Mouse (Mus musculus) urinary bladder, postnatal 10 days (tissue): ENCODE results near the gene Slf2.

Source experiments
- DNase-seq: peaks from one replicate; pipeline ENCODE4 v3.0.0; 2022; ENCODE audit warnings: low spot score

Gene Slf2

DNA sequence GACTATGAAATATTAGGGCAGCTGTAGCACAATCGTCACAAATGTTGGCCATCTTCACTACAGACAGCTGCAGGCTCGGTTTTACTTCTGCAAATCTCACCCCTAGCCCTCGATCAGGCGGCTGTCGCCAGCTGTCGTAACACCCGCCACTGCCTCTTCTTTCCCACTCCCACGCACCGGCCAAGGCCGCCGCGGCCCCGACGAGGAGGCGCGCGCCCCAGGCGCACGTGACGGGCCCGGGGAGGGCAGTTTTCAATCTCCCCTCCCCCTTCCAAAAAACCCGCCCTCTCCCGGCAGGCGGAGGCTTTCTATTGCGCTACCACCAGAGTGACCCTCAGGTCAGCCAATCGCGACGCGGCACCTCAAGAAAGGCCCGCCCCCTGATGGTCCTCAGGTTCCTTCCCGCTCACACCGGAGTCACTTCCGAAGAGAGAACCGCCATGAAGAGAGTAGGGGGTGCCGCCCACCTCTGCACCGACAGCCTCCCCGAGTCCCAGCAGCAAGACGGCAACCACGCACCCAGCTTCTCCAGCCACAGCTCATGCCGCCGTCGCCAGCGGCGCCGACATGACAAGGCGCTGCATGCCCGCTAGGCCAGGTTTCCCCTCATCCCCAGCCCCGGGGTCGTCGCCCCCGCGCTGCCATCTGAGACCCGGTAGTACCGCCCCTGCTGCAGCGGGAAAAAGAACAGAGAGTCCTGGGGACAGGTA, at the start of gene Slf2:
Gene Slf2, plus strand, starts transcription at position 408 of the 710 bp plus-strand sequence.
- peak; percentile 98 for DNase-seq

DNA sequence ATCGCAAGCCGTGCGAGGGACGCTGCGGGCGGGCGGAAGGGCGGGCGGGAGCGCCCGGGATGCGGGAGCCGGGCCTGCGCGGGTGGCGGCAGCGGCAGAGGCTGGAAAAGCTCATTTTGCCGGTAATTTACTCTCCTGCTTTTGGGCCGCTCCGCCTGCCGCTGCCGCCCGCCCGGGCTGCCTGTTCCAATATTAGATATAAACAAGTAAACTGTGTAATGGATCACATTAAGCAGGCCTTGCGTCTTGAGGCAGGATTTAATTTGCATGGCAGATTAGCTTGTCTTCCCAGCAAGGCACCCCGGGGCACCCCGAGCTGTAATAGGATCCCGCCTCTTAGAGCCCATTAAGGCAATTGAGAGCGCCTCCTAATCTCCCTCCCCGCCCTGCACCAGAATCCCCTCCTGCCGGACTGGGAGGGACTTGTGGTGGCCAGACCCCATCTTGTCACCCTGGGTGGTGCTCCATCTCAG, 48.4 kb upstream of the Slf2 start:
- DNase-seq, result no peak

DNA sequence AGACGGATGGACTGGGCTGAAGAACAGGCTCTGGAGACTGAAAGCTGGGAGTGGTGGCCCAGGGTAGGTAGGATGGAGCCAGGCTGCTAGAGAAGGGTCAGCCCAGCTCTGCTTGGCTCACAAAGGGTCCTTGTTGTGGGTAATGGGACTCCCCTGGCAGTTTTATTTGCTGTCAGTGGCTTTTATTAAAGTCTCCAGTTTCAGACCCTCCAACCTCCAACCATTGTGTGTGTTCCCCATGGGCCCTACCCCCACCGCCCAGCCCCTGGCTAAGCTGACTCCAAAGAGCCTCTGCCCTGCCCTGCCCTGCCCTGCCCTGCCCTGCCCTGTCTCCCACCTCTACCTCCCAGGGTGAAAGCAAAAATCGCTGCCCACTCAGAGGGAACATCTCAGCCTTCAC, 46.6 kb upstream of the Slf2 start:
- no peak for DNase-seq

DNA sequence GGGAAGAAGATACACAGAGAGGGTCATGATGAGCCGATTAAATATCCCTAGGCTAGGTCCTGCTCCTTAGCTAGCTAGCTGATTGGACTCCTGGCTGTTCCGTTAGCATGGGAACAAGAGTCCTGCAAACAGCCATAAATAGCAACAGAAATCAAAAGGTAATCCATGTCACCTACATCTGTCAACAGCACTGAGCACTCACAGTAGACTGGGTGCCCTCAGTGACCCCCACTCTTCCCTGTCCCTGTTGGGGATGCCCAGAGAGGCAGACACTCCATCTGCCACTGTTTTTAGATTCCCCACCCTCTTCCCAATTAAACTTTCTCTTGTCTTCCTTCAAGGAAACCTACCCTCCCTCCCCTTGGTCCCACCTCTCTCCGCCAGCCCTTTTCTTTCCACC, 44.5 kb upstream of the Slf2 start:
- DNase-seq, result no peak

DNA sequence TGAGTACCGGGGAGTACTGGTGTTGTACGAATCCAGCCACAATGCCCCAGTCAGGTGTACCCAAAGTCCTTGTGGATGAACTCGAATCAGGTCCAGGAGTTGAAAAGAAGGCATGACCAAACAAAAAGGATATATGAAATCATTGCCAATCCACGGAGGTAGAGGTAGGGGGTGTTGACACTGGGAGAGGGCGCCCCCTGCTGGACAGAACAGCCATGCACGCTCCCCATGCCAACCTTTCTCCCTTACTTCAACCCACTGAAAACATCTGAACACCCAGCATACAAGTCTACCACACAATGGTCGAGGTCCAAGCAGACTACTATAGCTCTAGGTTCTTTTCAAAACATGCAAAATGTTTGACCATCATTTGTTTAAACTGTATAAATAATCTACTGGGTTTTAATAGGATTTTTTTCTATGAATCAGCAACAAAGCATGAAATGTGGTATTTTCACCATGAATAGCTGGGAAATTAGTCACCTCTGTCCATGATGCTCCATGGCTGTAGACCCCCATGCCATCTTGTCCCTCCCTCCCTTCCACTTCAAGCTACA, 43.2 kb upstream of the Slf2 start:
- DNase-seq, result no peak

DNA sequence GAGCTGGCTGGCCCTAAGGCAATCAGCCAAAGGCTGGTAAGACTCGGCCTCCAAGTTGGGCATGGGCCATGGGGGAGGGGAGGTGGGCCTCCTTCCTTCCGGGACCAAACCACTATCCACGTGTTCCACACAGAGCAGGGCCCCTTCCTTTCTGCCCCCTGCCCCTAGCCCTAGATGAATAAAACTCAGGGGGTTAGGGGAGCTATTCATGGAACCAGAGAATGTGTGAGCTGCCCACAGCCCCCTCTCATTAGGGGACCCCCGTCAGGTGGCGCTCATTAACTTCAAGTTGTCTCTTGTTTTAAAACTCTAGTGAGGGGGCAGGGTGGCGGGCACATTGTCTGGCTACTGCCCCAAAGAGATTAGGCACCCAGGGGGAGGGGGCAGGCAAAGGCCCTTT, 41.4 kb upstream of the Slf2 start:
- no peak for DNase-seq

DNA sequence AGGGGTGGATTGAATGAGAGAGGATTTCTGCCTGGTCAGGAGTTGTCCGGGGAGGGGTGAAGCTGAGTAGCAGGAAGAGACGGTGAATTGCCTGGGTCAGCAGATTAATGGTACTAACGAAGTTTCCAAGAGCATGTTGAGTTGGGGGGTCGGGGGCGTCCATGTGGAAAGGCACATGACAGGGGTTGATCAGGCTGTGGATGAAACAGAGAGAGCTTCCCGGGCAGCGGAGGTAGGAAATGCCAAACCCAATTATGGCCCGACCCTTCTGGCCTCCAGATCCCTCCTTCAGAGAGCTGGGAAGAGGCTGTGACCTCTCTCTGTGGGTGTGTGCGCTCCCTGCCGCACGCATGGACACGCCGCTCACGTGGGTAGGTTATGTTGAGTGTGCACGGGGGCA, 39.5 kb upstream of the Slf2 start:
- DNase-seq, result no peak

DNA sequence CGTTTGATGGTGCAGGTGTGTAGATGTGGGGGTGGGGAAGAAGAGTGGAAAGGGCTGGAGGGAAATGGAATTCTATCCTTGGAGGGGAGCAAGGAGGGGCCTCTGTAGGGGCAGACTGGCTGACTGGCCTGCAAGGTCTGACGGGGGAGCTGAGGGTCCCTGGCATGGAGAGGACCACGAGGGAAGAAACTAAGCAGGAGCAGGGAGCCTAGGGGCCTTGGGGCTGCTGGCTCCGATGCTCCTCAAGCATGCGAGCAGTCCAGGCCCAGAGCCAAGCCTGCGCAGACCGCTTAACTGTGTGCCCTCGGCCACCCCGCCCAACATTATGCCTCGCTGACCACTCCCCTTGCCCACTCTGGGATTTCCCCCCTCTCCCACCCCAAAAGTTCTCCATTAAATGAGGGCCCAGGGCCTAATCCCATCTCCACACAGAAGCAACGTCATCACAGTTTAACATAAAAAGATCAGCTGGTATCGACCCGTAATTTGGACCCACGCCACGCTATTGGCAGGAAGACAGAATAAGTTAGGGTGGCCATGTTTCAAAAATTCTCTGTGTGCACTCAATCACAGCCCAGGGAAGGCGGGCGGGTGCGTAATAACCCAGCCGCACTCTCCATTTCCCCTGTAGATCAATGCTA, 37.6 kb upstream of the Slf2 start:
- no peak for DNase-seq

DNA sequence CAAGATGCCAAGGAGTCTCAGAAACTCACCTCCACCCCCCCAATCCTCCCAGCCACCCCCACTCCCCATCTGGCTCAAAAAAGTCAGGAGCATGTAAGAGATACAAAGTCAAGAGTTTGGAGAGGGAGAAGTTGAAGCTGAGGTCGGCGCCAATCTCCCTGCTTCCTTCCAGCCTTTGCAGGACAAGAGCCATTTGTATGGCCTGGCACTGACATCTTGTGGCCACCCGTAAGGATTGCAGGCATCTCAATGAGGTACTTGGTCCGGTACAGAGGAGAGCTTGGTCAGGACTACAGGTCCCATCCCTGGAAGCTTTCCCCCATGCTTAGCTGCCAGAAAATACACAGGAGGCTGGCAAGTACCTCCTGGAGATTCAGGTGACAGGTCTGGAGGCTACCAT, 35.7 kb upstream of the Slf2 start:
- no peak for DNase-seq

DNA sequence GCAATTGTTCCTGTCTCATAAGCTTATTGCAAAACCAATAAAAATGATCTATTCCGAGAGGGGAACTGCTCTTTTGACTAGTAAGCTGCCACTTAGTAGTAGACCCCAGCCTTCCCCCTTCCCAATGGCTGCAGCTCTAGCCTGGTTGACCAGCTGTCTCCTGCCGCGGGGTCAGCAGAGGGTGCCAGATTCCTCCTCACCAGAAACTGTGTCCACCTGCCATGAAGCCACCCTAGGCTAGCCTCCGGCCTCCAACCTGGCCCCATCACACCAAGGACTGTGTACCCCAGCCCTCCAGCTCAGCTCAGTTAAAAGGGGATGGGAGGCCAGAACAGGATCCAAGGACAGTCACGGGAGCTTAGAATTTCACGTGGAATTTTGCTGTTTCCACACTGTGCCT, 34.5 kb upstream of the Slf2 start:
- DNase-seq, result no peak

DNA sequence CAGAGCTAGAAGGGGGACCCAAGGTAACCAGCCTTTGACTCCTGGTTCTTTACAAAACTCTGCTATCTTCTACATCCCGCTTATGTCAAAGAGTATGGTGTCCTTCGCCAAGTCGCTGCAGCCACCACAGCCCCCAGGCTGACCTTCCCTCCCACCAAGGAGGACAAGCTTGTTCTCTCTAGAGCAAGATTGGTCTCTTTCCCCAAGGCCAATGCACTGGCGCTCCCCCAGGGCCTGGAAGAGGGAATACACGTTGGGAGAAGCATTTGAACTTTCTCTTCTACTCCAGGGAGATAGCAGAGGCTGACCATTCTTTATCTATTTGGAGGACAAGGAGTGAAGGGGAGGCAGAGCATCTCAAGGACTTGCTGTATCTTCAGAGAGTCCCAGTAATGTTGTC, 33.4 kb upstream of the Slf2 start:
- DNase-seq, result no peak

DNA sequence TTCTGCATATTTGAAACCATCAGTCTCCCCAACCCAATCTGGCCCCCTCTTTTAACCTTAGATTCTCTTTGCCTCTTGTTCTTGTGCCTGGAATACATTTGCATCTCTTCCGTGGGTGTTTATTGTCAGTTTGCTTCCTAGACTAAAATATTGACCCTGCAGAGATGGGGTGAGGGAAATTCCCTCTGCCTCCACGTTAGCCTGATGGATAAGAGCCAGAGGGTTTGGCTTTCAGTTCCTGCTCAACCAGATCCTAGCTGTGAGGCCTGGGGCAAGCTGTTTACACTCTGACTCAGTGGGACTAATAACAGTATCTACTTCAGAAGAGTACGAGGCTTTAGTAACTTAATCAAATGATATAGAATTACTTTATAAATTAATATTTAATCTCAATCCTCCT, 32.3 kb upstream of the Slf2 start:
- DNase-seq, result no peak

DNA sequence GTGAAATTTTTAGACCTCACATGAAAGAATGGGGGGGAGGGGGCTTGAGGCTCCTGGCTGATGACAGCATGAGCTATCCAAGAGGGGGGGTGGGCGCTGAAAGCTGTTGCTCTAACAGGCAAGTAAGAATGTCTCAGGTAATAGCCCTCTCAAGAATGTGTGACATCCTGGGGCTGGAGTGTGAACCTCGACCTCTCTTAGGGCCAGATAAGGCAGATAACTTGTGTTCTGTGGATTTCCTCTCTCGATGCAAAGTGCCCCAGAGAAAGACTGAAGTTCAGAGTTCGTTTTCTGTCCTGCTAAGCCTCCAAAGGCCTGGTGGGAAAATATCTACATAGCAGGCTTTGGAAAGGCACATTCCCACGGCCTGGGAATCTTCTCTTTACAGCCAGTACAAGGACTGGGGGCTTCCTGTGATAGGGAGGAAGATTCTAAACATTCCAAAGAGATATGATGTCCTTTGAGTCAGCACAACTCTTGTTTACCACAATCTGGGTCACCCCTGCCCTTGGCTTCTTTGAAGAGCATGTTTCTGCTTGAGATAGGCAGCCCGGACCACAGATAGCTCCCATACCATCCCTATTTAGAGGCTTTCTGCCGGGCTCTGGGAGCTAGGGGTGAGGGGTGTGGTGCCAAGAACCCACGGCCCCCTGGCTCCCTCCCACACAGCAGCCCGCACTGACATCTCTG, 31.7 kb upstream of the Slf2 start:
- DNase-seq, result no peak

DNA sequence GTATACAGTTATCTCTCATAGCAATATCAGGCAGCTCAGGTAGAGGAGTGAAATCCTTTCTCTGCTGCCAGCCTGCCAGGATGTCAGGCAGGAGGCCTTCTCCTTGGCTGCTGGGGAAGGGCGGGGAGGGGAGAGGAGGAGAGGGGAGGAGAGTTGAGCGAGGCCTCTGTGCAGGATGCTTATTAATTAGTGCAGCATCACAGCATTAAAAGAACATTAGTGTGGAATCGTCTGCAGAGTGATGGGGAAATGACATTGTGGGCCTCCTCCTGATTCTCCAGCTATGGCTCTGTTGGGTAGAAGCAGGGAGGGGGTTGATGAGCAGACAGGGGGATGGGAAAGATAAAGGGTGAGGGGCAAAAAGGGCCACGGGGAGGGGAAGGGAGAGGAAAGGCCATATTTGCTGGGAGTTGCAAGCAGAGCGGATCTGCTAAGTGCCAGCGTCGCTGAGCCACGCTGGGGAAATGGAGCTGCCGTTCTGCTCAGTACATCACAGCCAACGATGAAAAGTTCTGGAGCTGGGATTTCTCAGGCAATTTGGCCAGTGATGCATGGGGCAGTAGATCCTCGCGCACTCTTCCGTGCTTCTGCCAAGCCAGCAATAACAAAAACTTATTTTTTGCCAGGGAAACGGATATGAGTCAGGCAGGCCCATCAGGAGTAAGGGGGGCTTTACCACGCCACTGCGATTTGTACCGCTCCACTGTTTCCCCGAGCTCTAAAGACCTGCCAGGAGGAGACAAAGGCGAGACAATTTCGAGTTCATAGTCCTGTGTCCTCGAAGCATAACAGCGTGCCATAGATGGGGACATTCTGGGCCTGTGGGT, 30.8 kb upstream of the Slf2 start:
- no peak for DNase-seq

DNA sequence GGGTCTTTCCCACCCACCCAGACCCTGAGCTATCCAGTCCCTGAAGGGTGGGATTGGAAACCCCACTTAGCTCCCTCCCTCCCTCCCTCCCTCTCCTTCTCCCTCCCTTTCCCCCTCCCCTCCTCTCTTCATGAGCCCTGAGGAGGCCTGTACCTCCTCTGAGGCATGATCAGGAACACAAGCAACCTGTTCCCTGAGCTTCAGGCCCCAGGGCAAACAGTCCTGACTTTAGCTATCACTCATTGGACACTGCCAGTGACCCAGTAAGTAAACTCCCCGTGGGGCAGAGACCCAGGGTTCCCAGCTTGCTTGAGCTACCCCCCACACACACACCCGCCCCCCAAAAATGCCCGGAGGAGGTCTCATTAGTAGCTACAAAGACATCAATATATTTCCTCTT, 29.9 kb upstream of the Slf2 start:
- no peak for DNase-seq

DNA sequence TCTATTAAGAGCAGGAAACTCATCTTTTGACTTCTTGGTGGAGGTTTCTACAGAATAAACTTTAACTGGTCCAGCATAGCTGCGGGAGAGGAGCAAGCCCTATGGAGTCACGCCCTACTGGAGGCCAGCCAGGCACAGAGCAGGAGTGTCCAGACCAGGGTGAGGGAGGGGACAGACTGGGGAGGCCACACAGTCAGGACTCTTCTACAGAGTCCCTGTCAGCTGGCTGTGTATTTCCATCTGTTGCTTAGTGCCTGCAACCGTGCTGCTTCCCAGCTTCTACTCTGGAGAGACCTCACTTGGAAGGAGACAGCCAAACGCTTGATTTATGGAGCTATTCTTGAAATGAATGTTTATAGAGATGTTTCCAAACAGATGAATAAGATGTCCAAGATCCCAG, 28.6 kb upstream of the Slf2 start:
- DNase-seq, result no peak

DNA sequence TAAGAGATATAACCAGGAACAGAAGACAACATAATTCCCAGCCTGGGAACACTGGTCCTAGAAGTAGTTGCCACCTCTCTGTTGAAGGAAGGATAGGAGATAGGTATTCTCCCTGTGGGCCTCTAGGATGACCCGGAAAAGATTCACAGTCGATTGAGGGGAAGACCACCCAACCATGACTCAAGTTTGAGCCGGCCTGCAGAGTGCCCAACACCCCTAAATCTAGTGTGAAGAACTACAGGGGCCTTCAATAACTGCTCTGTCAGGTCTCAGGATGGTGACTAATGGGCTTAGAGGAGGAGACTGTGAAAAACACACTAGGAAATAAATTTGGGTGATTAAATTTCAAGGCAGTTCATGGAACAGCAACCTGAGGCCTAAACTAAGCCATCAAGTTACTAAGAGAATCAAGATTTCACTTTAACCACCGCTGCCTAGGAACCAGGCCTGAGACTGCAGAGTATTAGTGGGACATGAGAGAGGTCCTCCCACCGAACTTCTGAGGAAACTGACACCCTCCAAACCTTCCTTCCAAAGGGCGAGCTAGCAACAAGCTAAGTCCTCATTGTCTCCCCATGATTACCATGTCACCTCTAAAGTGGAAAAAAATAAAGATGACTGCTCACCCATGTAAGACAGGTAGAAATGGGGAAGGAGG, 27.5 kb upstream of the Slf2 start:
- DNase-seq, result no peak

DNA sequence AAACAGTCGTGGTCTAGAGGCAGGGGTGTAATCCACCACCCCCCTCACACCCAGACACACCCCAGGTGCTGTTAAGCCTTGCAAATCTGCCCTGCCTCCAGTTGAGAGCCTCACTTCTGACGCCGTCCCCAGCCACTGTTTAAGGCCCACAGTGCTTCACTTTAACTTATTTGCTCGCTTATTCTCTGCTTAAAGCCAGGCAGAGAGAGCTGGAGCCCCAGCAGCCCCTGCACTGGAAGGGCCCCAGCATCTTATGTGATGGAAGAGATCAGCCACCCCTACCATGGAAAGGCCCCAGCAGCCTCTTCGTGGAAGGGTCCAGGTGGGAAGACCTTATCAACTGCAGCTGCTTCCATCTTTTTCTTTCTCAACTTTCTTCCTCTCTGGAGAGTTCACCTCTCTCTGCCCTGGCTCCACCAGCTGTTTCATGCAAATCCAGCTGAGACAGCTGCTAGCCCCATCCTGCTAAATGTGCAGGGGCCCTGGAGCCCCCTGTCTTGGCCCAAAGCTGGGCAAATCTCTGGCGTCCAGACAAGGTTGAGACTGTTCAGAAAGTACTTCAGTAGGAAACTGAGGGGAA, 26.7 kb upstream of the Slf2 start:
- no peak for DNase-seq

DNA sequence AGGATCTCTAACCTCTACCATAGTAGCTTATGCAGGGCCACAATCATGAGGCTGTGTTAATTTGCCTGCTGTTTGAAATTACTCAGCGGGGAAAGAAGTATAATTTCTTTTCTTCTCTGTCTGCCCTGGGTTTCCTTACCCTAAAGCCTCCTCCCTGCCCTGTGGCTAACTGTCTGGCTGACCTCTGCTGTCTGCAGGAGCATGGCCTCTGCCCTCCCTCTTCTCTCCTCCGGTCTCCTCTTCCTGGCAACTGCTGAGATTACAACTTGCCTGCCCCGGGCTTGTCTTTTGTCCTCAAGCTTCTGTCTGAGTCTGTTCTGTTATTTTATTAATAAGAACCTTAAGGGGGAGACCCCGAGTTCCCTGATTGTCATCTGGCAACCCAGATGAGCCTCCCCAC, 25.6 kb upstream of the Slf2 start:
- no peak for DNase-seq

DNA sequence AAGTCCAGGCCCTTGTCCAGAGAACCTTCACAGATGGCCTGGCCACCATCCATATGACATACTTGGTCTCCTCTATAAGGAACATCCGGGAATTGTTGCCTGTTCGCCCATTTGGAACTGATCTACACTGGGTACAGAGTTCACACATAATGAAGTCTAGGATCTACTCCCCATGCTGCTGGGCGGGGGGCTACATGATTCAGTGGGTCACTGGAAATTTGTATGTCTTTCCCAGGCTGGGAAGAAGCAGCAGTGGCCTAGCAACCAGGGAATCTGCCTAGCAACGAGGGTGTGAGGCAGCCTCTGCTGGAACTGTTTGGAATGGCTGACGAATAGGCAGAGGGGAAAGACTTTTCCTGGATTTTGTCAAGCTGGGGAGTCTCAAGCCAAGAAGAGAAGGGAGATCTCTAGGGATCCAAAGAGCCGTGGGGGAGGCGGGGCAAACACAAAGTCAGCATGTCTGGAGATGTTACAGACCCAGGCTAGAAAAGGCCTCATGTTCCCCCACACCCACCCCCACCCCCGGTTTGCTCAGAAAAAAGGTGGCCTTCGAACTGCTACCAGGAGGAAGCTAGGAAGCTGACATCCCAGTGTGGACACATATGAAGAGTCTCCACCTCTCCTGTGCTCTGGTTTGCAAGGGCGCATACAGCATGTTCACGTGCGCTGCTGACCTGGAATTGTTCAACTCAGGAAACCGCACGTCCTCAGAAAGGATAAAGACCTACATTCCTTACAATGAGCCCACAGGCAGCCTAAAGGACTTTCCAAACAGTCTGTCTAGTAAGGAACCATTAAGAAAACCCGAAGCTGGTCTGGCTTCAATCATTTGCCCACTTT, 22.9 kb upstream of the Slf2 start:
- DNase-seq, result no peak
